Mouse (Mus musculus): Measurements from ENCODE around the gene Erp29. TPM values are rescaled to one million over a fixed set of nuclear protein-coding genes. Genes with fewer than 3 reads are reported as not detected.

Erp29 gene
- total RNA-seq, 2 experiments from 2014 or later: 136 to 145 TPM

- no peak for DNase-seq (ENCODE audit: low spot score in 2 of 2)
Observed at GRCm38 (mm10) chr5:121451203-121451602, 1.1 kb downstream of the Erp29 start.

- no peak for DNase-seq (ENCODE audit: low spot score in 2 of 2)
Observed at GRCm38 (mm10) chr5:121450476-121450875, 1.8 kb downstream of the Erp29 start.

- DNase-seq (ENCODE audit: low spot score in 2 of 2): peak in 1 of 2 experiments; percentile 34
Observed at GRCm38 (mm10) chr5:121449976-121450375, 2.3 kb downstream of the Erp29 start.

GRCm38 (mm10) chr5:121448450-121448849 is 3.9 kb downstream of the Erp29 start:
- no peak for DNase-seq (ENCODE audit: low spot score in 2 of 2)

- DNase-seq (ENCODE audit: low spot score in 2 of 2): no peak
Observed at GRCm38 (mm10) chr5:121444870-121445269, 7.4 kb downstream of the Erp29 start.

- DNase-seq (ENCODE audit: low spot score in 2 of 2): peak in 1 of 2 experiments; percentile 37
Observed at GRCm38 (mm10) chr5:121443548-121443947, 8.8 kb downstream of the Erp29 start.

- no peak for DNase-seq (ENCODE audit: low spot score in 2 of 2)
Observed at GRCm38 (mm10) chr5:121438756-121439155, 13.6 kb downstream of the Erp29 start.

- peak in 1 of 2 experiments; percentile 25 for DNase-seq (ENCODE audit: low spot score in 2 of 2)
Observed at GRCm38 (mm10) chr5:121438131-121438530, 14.2 kb downstream of the Erp29 start.

GRCm38 (mm10) chr5:121428954-121429353 is 23.4 kb downstream of the Erp29 start:
- peak; percentile 44 to 48 for DNase-seq (ENCODE audit: low spot score in 2 of 2)

- DNase-seq (ENCODE audit: low spot score in 2 of 2): no peak
Observed at GRCm38 (mm10) chr5:121423297-121423696, 29.0 kb downstream of the Erp29 start.

GRCm38 (mm10) chr5:121422787-121423186 is 29.5 kb downstream of the Erp29 start:
- DNase-seq (ENCODE audit: low spot score in 2 of 2): peak; percentile 24 to 30

- no peak for DNase-seq (ENCODE audit: low spot score in 2 of 2)
Observed at GRCm38 (mm10) chr5:121420721-121421120, 31.6 kb downstream of the Erp29 start.

- no peak for DNase-seq (ENCODE audit: low spot score in 2 of 2)
Observed at GRCm38 (mm10) chr5:121410975-121411374, 41.3 kb downstream of the Erp29 start.

- DNase-seq (ENCODE audit: low spot score in 2 of 2): no peak
Observed at GRCm38 (mm10) chr5:121407856-121408255, 44.5 kb downstream of the Erp29 start.

- no peak for DNase-seq (ENCODE audit: low spot score in 2 of 2)
Observed at GRCm38 (mm10) chr5:121400849-121401248, 51.5 kb downstream of the Erp29 start.

- no peak for DNase-seq (ENCODE audit: low spot score in 2 of 2)
Observed at GRCm38 (mm10) chr5:121400064-121400463, 52.2 kb downstream of the Erp29 start.

- DNase-seq (ENCODE audit: low spot score in 2 of 2): no peak
Observed at GRCm38 (mm10) chr5:121399540-121399939, 52.8 kb downstream of the Erp29 start.

- DNase-seq (ENCODE audit: low spot score in 2 of 2): no peak
Observed at GRCm38 (mm10) chr5:121398965-121399462, 53.3 kb downstream of the Erp29 start.

- DNase-seq (ENCODE audit: low spot score in 2 of 2): no peak
Observed at GRCm38 (mm10) chr5:121398146-121398964, 54.0 kb downstream of the Erp29 start.

GRCm38 (mm10) chr5:121397187-121398145 is 54.8 kb downstream of the Erp29 start, which contains the start of gene Naa25:
Gene Naa25 (plus strand): TSS chr5:121397936.
- peak; percentile 93 to 94 for DNase-seq (ENCODE audit: low spot score in 2 of 2)

GRCm38 (mm10) chr5:121395621-121396020 is 56.7 kb downstream of the Erp29 start:
- DNase-seq (ENCODE audit: low spot score in 2 of 2): no peak

All from left cerebral cortex, adult 18-20 months (tissue).